Mouse (Mus musculus): ENCODE measurements at regions not wholly inside any gene's neighbourhood (a gene's known extent, or its start where the extent isn't known, plus 50 kb on each side); places are given as distances from the start of the nearest gene placed in this dataset.

DNA sequence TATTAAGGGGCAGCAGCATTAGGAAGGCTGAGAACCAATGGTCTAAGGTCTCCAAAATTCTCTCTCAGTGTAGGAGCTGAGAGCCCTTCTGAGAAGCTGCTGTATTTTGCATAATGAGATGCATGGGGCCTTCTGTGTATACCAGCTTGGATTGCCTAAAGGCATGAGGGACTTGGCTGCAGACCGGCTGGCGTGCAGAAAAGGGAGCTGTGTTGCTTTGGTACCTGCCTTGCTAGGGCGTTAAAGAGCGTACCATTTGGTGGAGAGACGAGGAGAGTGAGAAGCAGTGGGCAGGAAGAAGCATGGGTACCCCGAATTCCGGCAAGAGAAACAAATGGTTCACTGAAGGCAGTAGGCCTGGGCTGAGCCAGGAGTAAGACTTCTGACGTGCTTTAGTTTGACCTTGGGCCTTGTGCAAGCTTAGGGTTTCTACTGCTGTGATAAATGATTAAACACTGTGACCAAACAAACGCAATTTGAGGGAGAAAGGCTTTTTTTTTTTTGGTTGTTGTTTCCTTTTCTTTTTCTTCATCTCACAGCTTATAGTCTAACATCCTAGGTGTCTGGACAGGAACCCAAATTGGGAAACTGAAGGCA is 69.2 kb downstream of the Nog start:
- no peak for TF ChIP-seq CTCF (IDR thresholded peaks at IDR 0.05; ENCODE audit: low read depth)
- TF ChIP-seq EP300 (IDR thresholded peaks at IDR 0.05; ENCODE audit: low read depth) = no peak

Measured in liver, embryonic 14.5 days (tissue).